Mouse (Mus musculus): ENCODE data around the gene Gm10031. TPM values are rescaled to one million over a fixed set of nuclear protein-coding genes. Genes with fewer than 3 reads are reported as not detected.

Gene Gm10031
- total RNA-seq, 2 experiments from 2014 or later: 29.6 to 34.1 TPM

- DNase-seq (ENCODE audit: low spot score in 2 of 2): no peak
Observed at GRCm38 (mm10) chr1:156539787-156540560, 16.2 kb downstream of the Gm10031 start.

DNA sequence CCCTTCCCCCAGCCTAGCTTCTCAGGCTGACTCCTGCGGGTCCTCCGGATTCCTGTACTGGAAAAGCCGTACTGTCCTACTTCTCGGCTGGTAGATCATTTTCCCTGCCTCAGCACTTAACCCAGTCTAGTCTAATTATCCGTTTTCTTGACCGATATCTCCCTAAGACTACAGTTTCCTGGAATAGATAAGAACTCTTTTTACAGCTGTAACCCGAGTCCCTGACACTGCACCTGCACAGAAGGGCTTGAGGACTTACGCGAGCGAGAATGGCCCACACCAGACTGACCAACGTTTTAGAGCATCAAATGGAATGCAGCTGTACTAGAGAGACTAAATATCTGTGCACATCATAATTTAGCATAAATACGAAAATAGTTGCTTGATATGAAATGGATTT, 20.2 kb downstream of the Gm10031 start:
- DNase-seq (ENCODE audit: low spot score in 2 of 2): no peak

GRCm38 (mm10) chr1:156558024-156558930, 34.5 kb downstream of the Gm10031 start, which contains the start of gene Abl2:
Gene Abl2 (plus strand): TSS chr1:156558786.
- DNase-seq (ENCODE audit: low spot score in 2 of 2): peak; percentile 72 to 79

GRCm38 (mm10) chr1:156558950-156559640, 35.3 kb downstream of the Gm10031 start:
- peak; percentile 9 to 29 for DNase-seq (ENCODE audit: low spot score in 2 of 2)

GRCm38 (mm10) chr1:156559641-156560020, 35.8 kb downstream of the Gm10031 start:
- DNase-seq (ENCODE audit: low spot score in 2 of 2): no peak

DNA sequence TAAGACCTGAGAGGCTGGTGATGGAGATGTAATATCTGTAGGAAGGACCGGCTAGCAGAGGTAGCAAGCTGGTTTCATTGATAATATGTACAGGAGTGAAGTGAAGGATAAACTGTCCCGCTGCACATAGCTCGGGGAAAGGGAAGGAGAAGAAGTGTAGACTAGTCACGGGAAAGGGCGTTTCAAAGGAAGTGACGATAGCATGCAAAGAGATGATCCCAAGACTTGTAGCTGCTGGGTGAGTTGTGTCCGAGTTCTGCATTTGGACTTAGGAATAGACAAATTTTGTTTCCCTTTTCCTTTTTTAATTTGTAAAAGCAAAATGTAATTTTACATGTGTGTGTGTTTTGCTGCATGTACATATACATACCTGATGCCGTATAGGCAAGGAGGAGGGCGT, 36.7 kb downstream of the Gm10031 start:
- no peak for DNase-seq (ENCODE audit: low spot score in 2 of 2)

- DNase-seq (ENCODE audit: low spot score in 2 of 2): no peak
Observed at GRCm38 (mm10) chr1:156565328-156565727, 41.5 kb downstream of the Gm10031 start.

GRCm38 (mm10) chr1:156566132-156566531, 42.3 kb downstream of the Gm10031 start:
- no peak for DNase-seq (ENCODE audit: low spot score in 2 of 2)

GRCm38 (mm10) chr1:156569615-156570014, 45.8 kb downstream of the Gm10031 start:
- DNase-seq (ENCODE audit: low spot score in 2 of 2): no peak

DNA sequence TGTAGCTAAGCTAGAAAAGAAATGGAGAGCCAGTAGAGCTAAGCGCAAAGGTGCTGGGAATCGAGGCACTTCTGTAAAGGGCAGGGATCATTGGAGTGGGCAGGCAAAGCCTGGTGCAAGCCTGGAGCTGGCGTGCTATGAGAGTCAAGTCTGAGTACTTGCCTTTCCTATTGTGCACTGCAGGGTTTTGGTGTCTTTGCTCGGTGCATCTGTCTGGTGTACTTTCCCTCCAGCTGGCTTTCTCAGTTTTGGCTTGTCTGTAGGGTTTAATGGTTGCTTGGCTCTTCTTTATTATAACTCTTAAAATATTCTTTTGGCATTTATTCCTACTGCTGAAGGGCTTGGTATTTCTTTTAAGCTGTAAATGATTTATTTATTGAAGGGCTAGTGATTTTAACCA, 49.1 kb downstream of the Gm10031 start:
- no peak for DNase-seq (ENCODE audit: low spot score in 2 of 2)

Other genes with a start within 250 kb of the Gm10031 start
- gene Tdrd5, start 220.3 kb upstream of the Gm10031 start, total RNA-seq (2021): under 1 TPM; 0.08 to 0.90 TPM
- 1 to 10 TPM in 1 of 2 experiments, under 1 TPM in 1; 0.48 to 9.7 TPM for gene Nphs2, start 213.3 kb upstream of the Gm10031 start, total RNA-seq (2021)
- 100 to 1,000 TPM; 803 to 862 TPM for gene Gm2000, start 158.0 kb upstream of the Gm10031 start, total RNA-seq (2021)
- 1 to 10 TPM; 1.3 to 2.6 TPM for gene Axdnd1, start 102.9 kb upstream of the Gm10031 start, total RNA-seq (2021)
- gene Soat1, start 49.7 kb upstream of the Gm10031 start, total RNA-seq (2021): 100 to 1,000 TPM; 532 to 566 TPM
- 10 to 100 TPM; 24.5 to 28.7 TPM for gene Abl2, start 34.8 kb downstream of the Gm10031 start, total RNA-seq (2021)
- 10 to 100 TPM; 15.7 to 17.1 TPM for gene Tor3a, start 150.3 kb downstream of the Gm10031 start, total RNA-seq (2021)
- 10 to 100 TPM; 51.7 to 62.4 TPM for gene Fam20b, start 195.1 kb downstream of the Gm10031 start, total RNA-seq (2021)

Measured in adrenal gland, postnatal 4 days (tissue).